Mouse (Mus musculus): Measurements from ENCODE around the gene Mybph. TPM values are rescaled to one million over a fixed set of nuclear protein-coding genes. Genes with fewer than 3 reads are reported as not detected.

Mybph gene
- polyA plus RNA-seq, 1 experiment from 2014 or later, result 0.13 TPM

- no peak for TF ChIP-seq CTCF (IDR thresholded peaks at IDR 0.05; ENCODE audit: low read depth)
- H3K27ac ChIP-seq, result no peak within 1 kb of the TSS
- no peak within 1 kb of the TSS for H3K9ac ChIP-seq (ENCODE audit: low read depth, low read length)
- no peak within 1 kb of the TSS for H3K4me2 ChIP-seq (ENCODE audit: low read length)
- no peaks in the 10 kb centered on the region for H3K36me3 ChIP-seq (ENCODE audit: insufficient read depth, low read length)
- WGBS, result 69% methylated on average over 4 of the region's 4 CpGs
- H3K4me3 ChIP-seq (replicated peaks; ENCODE audit: low read depth, low read length), result no peak within 1 kb of the TSS
- DNase-seq (ENCODE audit: low spot score) (no peak), ATAC-seq (replicated peaks; ENCODE audit: low FRiP score, low read depth) (no peak)
- no peaks in the 10 kb centered on the region for H3K27me3 ChIP-seq (ENCODE audit: insufficient read depth, low read length)
- H3K4me1 ChIP-seq (replicated peaks; ENCODE audit: insufficient read depth, low read length), result no peaks in the 10 kb centered on the region
- H3K9me3 ChIP-seq (replicated peaks; ENCODE audit: low read length), result no peaks in the 10 kb centered on the region
Measured at GRCm38 (mm10) chr1:134182025-134182424, 11.2 kb upstream of the Mybph start, which contains the start of gene Chil1. Gene Chil1, plus strand, starts transcription at chr1:134182176.

GRCm38 (mm10) chr1:134184089-134184488, 9.2 kb upstream of the Mybph start:
- no peaks in the 10 kb centered on the region for H3K27me3 ChIP-seq (ENCODE audit: insufficient read depth, low read length)
- no peak overlapping the region for H3K27ac ChIP-seq
- no peak for DNase-seq (ENCODE audit: low spot score)
- no peaks in the 10 kb centered on the region for H3K36me3 ChIP-seq (ENCODE audit: insufficient read depth, low read length)
- no peak overlapping the region for H3K4me2 ChIP-seq (ENCODE audit: low read length)
- H3K4me1 ChIP-seq (replicated peaks; ENCODE audit: insufficient read depth, low read length), result no peaks in the 10 kb centered on the region
- no peak for TF ChIP-seq CTCF (IDR thresholded peaks at IDR 0.05; ENCODE audit: low read depth)
- no peak for ATAC-seq (replicated peaks; ENCODE audit: low FRiP score, low read depth)
- WGBS, result 92% methylated on average over 4 of the region's 4 CpGs
- no peaks in the 10 kb centered on the region for H3K9me3 ChIP-seq (replicated peaks; ENCODE audit: low read length)
- H3K4me3 ChIP-seq (replicated peaks; ENCODE audit: low read depth, low read length), result no peak overlapping the region
- no peak overlapping the region for H3K9ac ChIP-seq (ENCODE audit: low read depth, low read length)

- Histone ChIP-seq H3K4me3 (replicated peaks; ENCODE audit: low read depth, low read length) (no peak overlapping the region), H3K4me2 (ENCODE audit: low read length) (no peak overlapping the region), H3K4me1 (replicated peaks; ENCODE audit: insufficient read depth, low read length) (no peaks in the 10 kb centered on the region), H3K36me3 (ENCODE audit: insufficient read depth, low read length) (no peaks in the 10 kb centered on the region), H3K9me3 (replicated peaks; ENCODE audit: low read length) (no peaks in the 10 kb centered on the region), H3K27me3 (ENCODE audit: insufficient read depth, low read length) (no peaks in the 10 kb centered on the region), H3K27ac (no peak overlapping the region), H3K9ac (ENCODE audit: low read depth, low read length) (no peak overlapping the region)
- no peak for TF ChIP-seq CTCF (IDR thresholded peaks at IDR 0.05; ENCODE audit: low read depth)
- ATAC-seq (replicated peaks; ENCODE audit: low FRiP score, low read depth), result no peak
- WGBS, result 96% methylated on average over 5 of the region's 5 CpGs
- DNase-seq (ENCODE audit: low spot score), result no peak
Measured at GRCm38 (mm10) chr1:134188217-134188616, 5.0 kb upstream of the Mybph start.

GRCm38 (mm10) chr1:134188989-134189729, 4.1 kb upstream of the Mybph start:
- Histone ChIP-seq H3K4me1 (replicated peaks; ENCODE audit: insufficient read depth, low read length) (no peaks in the 10 kb centered on the region), H3K9me3 (replicated peaks; ENCODE audit: low read length) (no peaks in the 10 kb centered on the region), H3K36me3 (ENCODE audit: insufficient read depth, low read length) (no peaks in the 10 kb centered on the region), H3K9ac (ENCODE audit: low read depth, low read length) (no peak overlapping the region), H3K4me2 (ENCODE audit: low read length) (no peak overlapping the region), H3K4me3 (replicated peaks; ENCODE audit: low read depth, low read length) (no peak overlapping the region), H3K27me3 (ENCODE audit: insufficient read depth, low read length) (no peaks in the 10 kb centered on the region), H3K27ac (no peak overlapping the region)
- TF ChIP-seq CTCF (IDR thresholded peaks at IDR 0.05; ENCODE audit: low read depth), result peak; percentile 48; the same call in 1 of the 2 replicates
- DNase-seq (ENCODE audit: low spot score) (no peak), ATAC-seq (replicated peaks; ENCODE audit: low FRiP score, low read depth) (no peak)
- 26% methylated on average over 12 of the region's 12 CpGs for WGBS

GRCm38 (mm10) chr1:134191192-134191591, 2.1 kb upstream of the Mybph start:
- no peak overlapping the region for H3K27ac ChIP-seq
- no peaks in the 10 kb centered on the region for H3K27me3 ChIP-seq (ENCODE audit: insufficient read depth, low read length)
- no peak overlapping the region for H3K9ac ChIP-seq (ENCODE audit: low read depth, low read length)
- H3K36me3 ChIP-seq (ENCODE audit: insufficient read depth, low read length), result no peaks in the 10 kb centered on the region
- H3K4me3 ChIP-seq (replicated peaks; ENCODE audit: low read depth, low read length), result no peak overlapping the region
- ATAC-seq (replicated peaks; ENCODE audit: low FRiP score, low read depth) (no peak), DNase-seq (ENCODE audit: low spot score) (no peak)
- peaks cover 8% of the 10 kb centered on the region; the same call in 1 of the 2 replicates for H3K4me1 ChIP-seq (replicated peaks; ENCODE audit: insufficient read depth, low read length)
- 75% methylated on average over 5 of the region's 5 CpGs for WGBS
- no peaks in the 10 kb centered on the region for H3K9me3 ChIP-seq (replicated peaks; ENCODE audit: low read length)
- no peak for TF ChIP-seq CTCF (IDR thresholded peaks at IDR 0.05; ENCODE audit: low read depth)
- no peak overlapping the region for H3K4me2 ChIP-seq (ENCODE audit: low read length)

GRCm38 (mm10) chr1:134192024-134192423, 1.2 kb upstream of the Mybph start:
- 41% methylated on average over 4 of the region's 4 CpGs for WGBS
- Histone ChIP-seq H3K4me1 (replicated peaks; ENCODE audit: insufficient read depth, low read length) (peaks cover 10% of the 10 kb centered on the region; the same call in 1 of the 2 replicates), H3K27me3 (ENCODE audit: insufficient read depth, low read length) (no peaks in the 10 kb centered on the region), H3K27ac (no peak overlapping the region), H3K4me3 (replicated peaks; ENCODE audit: low read depth, low read length) (no peak overlapping the region), H3K9me3 (replicated peaks; ENCODE audit: low read length) (no peaks in the 10 kb centered on the region), H3K36me3 (ENCODE audit: insufficient read depth, low read length) (no peaks in the 10 kb centered on the region), H3K9ac (ENCODE audit: low read depth, low read length) (no peak overlapping the region), H3K4me2 (ENCODE audit: low read length) (no peak overlapping the region)
- DNase-seq (ENCODE audit: low spot score) (no peak), ATAC-seq (replicated peaks; ENCODE audit: low FRiP score, low read depth) (no peak)
- no peak for TF ChIP-seq CTCF (IDR thresholded peaks at IDR 0.05; ENCODE audit: low read depth)

All from kidney, postnatal 0 days (tissue).